Mouse (Mus musculus): ENCODE measurements at regions not wholly inside any gene's neighbourhood (a gene's known extent, or its start where the extent isn't known, plus 50 kb on each side); places are given as distances from the start of the nearest gene placed in this dataset.

DNA sequence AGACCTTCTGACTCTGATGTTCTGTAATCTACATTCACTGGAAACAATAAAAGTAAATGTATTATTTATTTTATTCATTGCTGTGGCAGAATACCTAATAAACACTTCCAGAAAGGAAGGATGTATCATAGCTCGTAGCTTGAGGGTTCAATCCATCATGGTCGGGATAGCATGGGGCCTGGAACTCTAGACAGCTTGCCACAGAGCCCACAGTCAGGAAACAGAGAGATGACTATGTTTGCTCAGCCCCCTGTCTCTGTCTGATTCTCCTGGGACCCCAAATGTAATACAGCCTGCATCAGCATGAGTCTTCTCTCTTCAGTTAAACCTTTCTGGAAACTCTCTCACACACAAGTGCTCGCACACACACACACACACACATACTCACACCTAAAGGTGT, 188.1 kb downstream of the Pfkfb3 start:
- TF ChIP-seq POLR2A (IDR thresholded peaks at IDR 0.05; ENCODE audit: insufficient read depth, low read length) (no peak), CTCF (IDR thresholded peaks at IDR 0.05; ENCODE audit: low read depth, low read length) (no peak), EP300 (IDR thresholded peaks at IDR 0.05; ENCODE audit: insufficient read depth, low read depth, low read length) (no peak)
